Mouse (Mus musculus) gastrocnemius, postnatal 4 days (tissue): ENCODE results near the gene Ap3m1. TPM values are rescaled to one million over a fixed set of nuclear protein-coding genes. Genes with fewer than 3 reads are reported as not detected.

Experiments used
- DNase-seq, 2 experiments: peaks; one replicate each; pipeline ENCODE4 v3.0.0; 2021 to 2022; ENCODE audit warnings: low spot score in 2 of 2, mixed read lengths in 2 of 2
- total RNA-seq, 2 experiments: library from RNA; stranded (reverse); gene quantifications; 2 replicates each; pipeline ENCODE4 v1.2.3; 2021

Gene Ap3m1
- total RNA-seq, 2 experiments from 2014 or later = 58.0 to 58.7 TPM

GRCm38 (mm10) chr14:21027542-21027941, 24.8 kb downstream of the Ap3m1 start:
- no peak for DNase-seq

- DNase-seq = no peak
These were observed 31.9 kb downstream of the Ap3m1 start for GRCm38 (mm10) chr14:21020435-21020834.

- DNase-seq = no peak
These were observed 33.3 kb downstream of the Ap3m1 start for GRCm38 (mm10) chr14:21018977-21019376.

GRCm38 (mm10) chr14:21017871-21018270, 34.4 kb downstream of the Ap3m1 start:
- no peak for DNase-seq

- DNase-seq = no peak
These were observed 38.4 kb downstream of the Ap3m1 start for GRCm38 (mm10) chr14:21013800-21014334.

- DNase-seq = no peak
These were observed 52.7 kb downstream of the Ap3m1 start for GRCm38 (mm10) chr14:20999617-21000016.

- no peak for DNase-seq
These were observed 54.8 kb downstream of the Ap3m1 start for GRCm38 (mm10) chr14:20997548-20997947.

- DNase-seq = no peak
These were observed 55.9 kb downstream of the Ap3m1 start for GRCm38 (mm10) chr14:20996361-20996760.

GRCm38 (mm10) chr14:20995497-20995896, 56.8 kb downstream of the Ap3m1 start:
- DNase-seq = no peak

DNA sequence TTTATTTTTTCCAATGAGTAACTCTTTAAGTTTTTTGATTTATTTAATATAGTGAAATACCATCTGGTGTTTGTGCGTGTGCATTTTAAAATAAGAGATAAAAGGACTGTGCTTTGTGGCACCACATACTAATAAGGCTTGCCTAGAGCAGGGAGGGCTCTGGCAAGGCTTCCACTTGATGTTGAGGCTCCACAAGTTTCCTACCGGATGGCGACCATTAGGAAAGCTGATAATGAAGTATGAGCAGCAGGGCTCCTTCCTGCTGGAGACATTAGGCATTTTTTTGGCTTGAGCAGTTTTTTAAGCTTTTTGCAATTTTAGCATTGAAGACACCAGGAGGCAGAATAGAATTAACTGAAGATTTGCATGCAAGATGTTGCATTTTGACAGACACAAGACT, 57.8 kb downstream of the Ap3m1 start:
- no peak for DNase-seq

DNA sequence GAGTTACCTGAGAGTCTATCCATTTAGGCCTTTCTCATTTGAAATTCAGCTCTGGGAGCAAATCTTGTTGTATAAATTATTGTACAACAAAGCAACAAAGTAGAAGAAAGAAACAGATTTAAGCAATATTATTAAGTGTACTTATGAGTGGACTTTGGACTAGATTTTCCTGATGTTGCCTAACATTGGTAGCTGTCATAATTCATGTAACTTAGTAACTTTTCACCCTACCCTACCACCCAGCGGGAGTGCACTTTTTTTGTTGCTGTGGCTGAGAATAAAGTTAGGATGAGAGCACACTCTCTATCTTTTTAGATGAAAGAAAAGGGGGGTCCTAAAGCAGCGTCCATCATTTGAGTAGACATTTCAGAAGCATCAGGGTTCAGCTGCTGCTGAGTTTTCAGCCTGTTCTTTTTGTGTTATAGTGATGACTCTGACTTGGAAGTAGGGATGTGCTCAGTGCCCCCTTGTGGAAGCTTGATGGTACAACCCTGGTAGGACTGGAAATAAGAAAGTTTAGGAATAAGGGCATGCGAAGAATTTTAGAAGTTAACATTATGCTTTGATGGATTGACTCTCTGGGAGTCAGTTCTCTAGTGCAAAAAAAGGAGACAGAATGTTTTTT, 59.1 kb downstream of the Ap3m1 start:
- peak in 1 of 2 experiments; percentile 27 for DNase-seq

DNA sequence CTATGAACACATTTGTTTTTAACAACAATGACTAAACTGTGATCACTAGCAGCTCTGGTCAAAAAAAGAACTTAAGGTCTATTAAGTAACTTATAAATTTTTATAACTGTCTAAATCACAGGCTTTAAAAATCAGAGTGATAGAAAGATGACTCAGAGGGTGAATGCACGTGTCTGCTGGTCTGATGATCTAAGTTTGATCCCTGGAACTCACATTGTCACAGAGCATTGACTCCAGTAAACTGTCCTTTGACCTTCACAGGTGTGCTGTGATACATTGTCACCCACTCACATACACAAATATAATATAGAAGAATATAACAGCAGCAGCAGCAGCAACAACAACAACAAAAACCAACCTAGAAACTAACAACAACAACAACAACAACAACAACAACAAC, 60.8 kb downstream of the Ap3m1 start:
- DNase-seq = no peak

- DNase-seq = no peak
These were observed 66.8 kb downstream of the Ap3m1 start for GRCm38 (mm10) chr14:20985482-20985881.

DNA sequence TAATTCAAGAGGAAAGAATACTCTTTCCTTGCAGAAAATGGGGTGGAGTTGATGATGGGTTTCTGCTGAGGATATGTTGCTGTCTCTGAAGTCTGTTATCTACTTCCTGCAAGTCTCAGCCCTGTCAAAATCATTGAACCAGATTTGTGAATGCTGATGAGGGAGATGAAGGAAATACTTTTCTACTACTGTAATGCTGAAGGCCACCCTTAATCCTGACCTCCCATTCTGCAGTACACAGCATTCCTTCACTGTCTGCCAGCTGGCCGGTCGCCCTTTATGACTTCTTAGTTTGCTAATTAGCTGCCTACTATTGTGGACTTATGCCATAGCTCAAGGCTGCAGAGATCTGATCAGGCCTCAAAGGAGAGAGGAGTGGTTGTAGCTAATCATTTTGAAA, 68.5 kb downstream of the Ap3m1 start:
- peak; percentile 18 to 28 for DNase-seq

Other genes with a start within 250 kb of the Ap3m1 start
- gene Plau, start 215.8 kb downstream of the Ap3m1 start, total RNA-seq = 10 to 100 TPM; 25.8 to 28.2 TPM
- 100 to 1,000 TPM; 132 to 140 TPM for gene Vcl, start 123.1 kb downstream of the Ap3m1 start, total RNA-seq
- 10 to 100 TPM; 40.6 to 57.3 TPM for gene Adk, start 66 bp upstream of the Ap3m1 start, total RNA-seq